Mouse (Mus musculus) liver, adult 2 months (tissue): ENCODE data around the gene Cmip. TPM values are rescaled to one million over a fixed set of nuclear protein-coding genes. Genes with fewer than 3 reads are reported as not detected.
A peak's percentile ranks its signal among the peaks of the same experiment; 100 is the strongest.

Experiments used
- DNase-seq: peaks from one replicate; pipeline ENCODE4 v3.0.0-alpha.2; 2011; ENCODE audit warnings: low read depth, low spot score; ENCODE audit errors: extremely low read depth
- H3K27ac ChIP-seq: fragments of 200-500 bp; replicated peaks from 2 replicates; pipeline ENCODE4 v1.5.1; 2012; ENCODE audit warnings: low read depth, mild to moderate bottlenecking, control low read depth, inconsistent platforms, low read length; ENCODE audit not compliant: insufficient read depth
- H3K27me3 ChIP-seq: fragments of 200-500 bp; 2 replicates; pipeline ENCODE4 v1.6.1; 2012; ENCODE audit warnings: mild to moderate bottlenecking, moderate library complexity, low read length, inconsistent platforms; ENCODE audit not compliant: control insufficient read depth, insufficient read depth
- H3K36me3 ChIP-seq: fragments of 200-500 bp; 2 replicates; pipeline ENCODE4 v1.6.1; 2012; ENCODE audit warnings: low read length, inconsistent platforms; ENCODE audit not compliant: control insufficient read depth, insufficient read depth
- H3K4me1 ChIP-seq: fragments of 200-500 bp; 2 replicates; pipeline ENCODE4 v1.6.1; 2011; ENCODE audit warnings: low read length; ENCODE audit not compliant: control insufficient read depth, insufficient read depth
- H3K4me3 ChIP-seq: fragments of 200-500 bp; 2 replicates; pipeline ENCODE4 v1.5.1; 2011; ENCODE audit warnings: low read depth, mild to moderate bottlenecking, control low read depth, low read length, moderate library complexity; ENCODE audit not compliant: insufficient read depth
- H3K79me2 ChIP-seq: fragments of 200-500 bp; 2 replicates; pipeline ENCODE4 v1.6.1; 2012; ENCODE audit warnings: inconsistent platforms, mild to moderate bottlenecking, low read length, moderate library complexity; ENCODE audit not compliant: control insufficient read depth, insufficient read depth
- H3K9ac ChIP-seq: fragments of 200-500 bp; 2 replicates; pipeline ENCODE4 v1.6.1; 2012; ENCODE audit warnings: low read depth, mild to moderate bottlenecking, control low read depth, inconsistent platforms, low read length
- CTCF ChIP-seq: fragments of 200-500 bp; IDR thresholded peaks from 2 replicates; pipeline ENCODE4 v1.5.1; 2011; ENCODE audit warnings: low read depth, low read length, control low read depth
- POLR2A ChIP-seq: fragments of 200-500 bp; IDR thresholded peaks from 2 replicates; pipeline ENCODE4 v1.6.1; 2011; ENCODE audit warnings: low read length, control low read depth; ENCODE audit not compliant: insufficient read depth; ENCODE audit errors: extremely low read depth
- WGBS: fragments of 180-500 bp; shearing (Covaris S2); methylation state at CpG from one replicate; pipeline ENCODE4 v1.1.7; 2018; 5-methylcytosine and 5-hydroxymethylcytosine counted together
- polyA plus RNA-seq: library from polyadenylated mRNA; depleted of rRNA; stranded (reverse); fragments of >200 nt; gene quantifications from 2 replicates; pipeline ENCODE4 v1.2.3, GENCODE M21; 2012
- total RNA-seq: library from RNA; depleted of rRNA; stranded (reverse); fragments of >200 nt; gene quantifications from 2 replicates; pipeline ENCODE4 v1.2.3, GENCODE M21; 2014

Gene Cmip
- total and polyA plus RNA-seq, 2 experiments: 8.8 to 21.0 TPM

GRCm38 (mm10) chr8:117318911-117319826 lies 62.3 kb downstream of the Cmip start:
- H3K79me2 ChIP-seq: peaks cover 54% of the 10 kb centered on the region; the same call in 1 of the 2 replicates
- no peaks in the 10 kb centered on the region for H3K27me3 ChIP-seq
- no peaks in the 10 kb centered on the region for H3K36me3 ChIP-seq
- H3K4me1 ChIP-seq: peaks cover 31% of the 10 kb centered on the region
- TF ChIP-seq POLR2A (no peak), CTCF (no peak)
- H3K4me3 ChIP-seq: no peak overlapping the region
- no peak overlapping the region for H3K27ac ChIP-seq
- DNase-seq: no peak
- H3K9ac ChIP-seq: no peak overlapping the region
- WGBS: 78% methylated on average over 26 of the region's 26 CpGs

GRCm38 (mm10) chr8:117320616-117321015 lies 63.8 kb downstream of the Cmip start:
- H3K27me3 ChIP-seq: no peaks in the 10 kb centered on the region
- no peak overlapping the region for H3K4me3 ChIP-seq
- H3K4me1 ChIP-seq: peaks cover 29% of the 10 kb centered on the region
- no peak overlapping the region for H3K9ac ChIP-seq
- no peak for DNase-seq
- TF ChIP-seq CTCF (no peak), POLR2A (no peak)
- H3K36me3 ChIP-seq: no peaks in the 10 kb centered on the region
- WGBS: 93% methylated on average over 10 of the region's 10 CpGs
- peaks cover 59% of the 10 kb centered on the region; the same call in 1 of the 2 replicates for H3K79me2 ChIP-seq
- no peak overlapping the region for H3K27ac ChIP-seq

GRCm38 (mm10) chr8:117321232-117321631 lies 64.4 kb downstream of the Cmip start:
- H3K27me3 ChIP-seq: no peaks in the 10 kb centered on the region
- TF ChIP-seq POLR2A: no peak
- TF ChIP-seq CTCF: no peak
- H3K9ac ChIP-seq: no peak overlapping the region
- H3K27ac ChIP-seq: peak overlapping the region; percentile 45
- peaks cover 29% of the 10 kb centered on the region for H3K4me1 ChIP-seq
- DNase-seq: peak; percentile 92
- no peaks in the 10 kb centered on the region for H3K36me3 ChIP-seq
- H3K4me3 ChIP-seq: no peak overlapping the region
- H3K79me2 ChIP-seq: peaks cover 52% of the 10 kb centered on the region; the same call in 1 of the 2 replicates
- WGBS: 34% methylated on average over 15 of the region's 15 CpGs

- 80% methylated on average over 6 of the region's 6 CpGs for WGBS
- peaks cover 24% of the 10 kb centered on the region for H3K4me1 ChIP-seq
- no peak overlapping the region for H3K9ac ChIP-seq
- H3K79me2 ChIP-seq: peaks cover 51% of the 10 kb centered on the region; the same call in 1 of the 2 replicates
- TF ChIP-seq CTCF (no peak), POLR2A (no peak)
- no peak overlapping the region for H3K4me3 ChIP-seq
- H3K27ac ChIP-seq: no peak overlapping the region
- no peak for DNase-seq
- H3K27me3 ChIP-seq: no peaks in the 10 kb centered on the region
- no peaks in the 10 kb centered on the region for H3K36me3 ChIP-seq
Observed at GRCm38 (mm10) chr8:117322021-117322420, 65.2 kb downstream of the Cmip start.

- H3K9ac ChIP-seq: no peak overlapping the region
- DNase-seq: peak; percentile 54
- peaks cover 23% of the 10 kb centered on the region for H3K4me1 ChIP-seq
- no peaks in the 10 kb centered on the region for H3K36me3 ChIP-seq
- TF ChIP-seq POLR2A: no peak
- no peak for TF ChIP-seq CTCF
- H3K79me2 ChIP-seq: peaks cover 50% of the 10 kb centered on the region; the same call in 1 of the 2 replicates
- no peak overlapping the region for H3K4me3 ChIP-seq
- 59% methylated on average over 8 of the region's 8 CpGs for WGBS
- H3K27ac ChIP-seq: no peak overlapping the region
- H3K27me3 ChIP-seq: no peaks in the 10 kb centered on the region
Observed at GRCm38 (mm10) chr8:117322715-117323310, 65.9 kb downstream of the Cmip start.
